Mouse (Mus musculus): ENCODE data around the gene Nfia.

DNA sequence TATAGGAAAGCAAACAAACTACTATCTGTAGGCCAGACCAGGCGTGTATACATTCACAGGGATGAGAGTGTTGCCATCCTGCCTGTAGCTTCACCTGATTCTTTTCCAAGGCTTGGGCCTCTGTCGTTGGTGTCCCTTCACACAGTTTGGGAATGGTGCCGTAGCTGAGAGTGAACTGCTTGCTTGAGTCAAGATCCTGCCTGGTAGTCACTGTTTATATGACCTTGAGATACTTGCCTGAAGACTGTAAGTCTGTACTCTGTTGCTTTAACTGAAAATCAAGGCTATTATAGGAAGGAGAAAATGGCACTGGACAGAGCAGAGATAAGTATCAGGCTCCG, 214.2 kb downstream of the Nfia start:
- TF ChIP-seq CTCF (IDR thresholded peaks at IDR 0.05; ENCODE audit: borderline replicate concordance, insufficient read depth, low read depth, low read length) (no peak), POLR2A (IDR thresholded peaks at IDR 0.05; ENCODE audit: borderline replicate concordance, insufficient read depth, low read length) (no peak)
